Mouse (Mus musculus) liver, embryonic 12.5 days (tissue): ENCODE measurements at regions not wholly inside any gene's neighbourhood (a gene's known extent, or its start where the extent isn't known, plus 50 kb on each side); places are given as distances from the start of the nearest gene placed in this dataset.

ENCODE experiments used
- ATAC-seq: fragments of 200-750 bp; cut with Nextera tagmentation; 2 replicates; pipeline ENCODE4 v1.8.0; 2017; ENCODE audit warnings: moderate number of reproducible peaks, mild to moderate bottlenecking, moderate library complexity
- H3K27ac ChIP-seq: fragments of 300-500 bp; sonication (generic); 2 replicates; pipeline ENCODE4 v1.5.1; 2016; ENCODE audit warnings: mild to moderate bottlenecking
- H3K27me3 ChIP-seq: fragments of 300-500 bp; sonication (generic); replicated peaks from 2 replicates; pipeline ENCODE4 v1.6.1; 2016; ENCODE audit warnings: mild to moderate bottlenecking, moderate library complexity
- H3K36me3 ChIP-seq: fragments of 300-500 bp; sonication (generic); 2 replicates; pipeline ENCODE4 v1.6.1; 2016; ENCODE audit warnings: mild to moderate bottlenecking, moderate library complexity
- H3K4me1 ChIP-seq: fragments of 300-500 bp; sonication (generic); 2 replicates; pipeline ENCODE4 v1.6.1; 2016
- H3K4me2 ChIP-seq: fragments of 300-500 bp; sonication (generic); 2 replicates; pipeline ENCODE4 v1.6.1; 2016; ENCODE audit warnings: mild to moderate bottlenecking, moderate library complexity
- H3K4me3 ChIP-seq: fragments of 300-500 bp; sonication (generic); 2 replicates; pipeline ENCODE4 v1.5.1; 2016; ENCODE audit warnings: mild to moderate bottlenecking, moderate library complexity
- H3K9ac ChIP-seq: fragments of 300-500 bp; sonication (generic); 2 replicates; pipeline ENCODE4 v1.6.1; 2016; ENCODE audit warnings: mild to moderate bottlenecking, moderate library complexity
- H3K9me3 ChIP-seq: fragments of 300-500 bp; sonication (generic); replicated peaks from 2 replicates; pipeline ENCODE4 v1.6.1; 2016; ENCODE audit warnings: mild to moderate bottlenecking, moderate library complexity
- WGBS: fragments of 180-500 bp; shearing (Covaris S2); methylation state at CpG from one replicate; pipeline ENCODE4 v1.1.7; 2016; ENCODE audit not compliant: insufficient replicate concordance; 5-methylcytosine and 5-hydroxymethylcytosine counted together

- Histone ChIP-seq H3K4me1 (no peaks in the 10 kb centered on the region), H3K27ac (no peak overlapping the region), H3K9ac (no peak overlapping the region), H3K27me3 (no peaks in the 10 kb centered on the region), H3K9me3 (no peaks in the 10 kb centered on the region), H3K36me3 (no peaks in the 10 kb centered on the region), H3K4me3 (no peak overlapping the region), H3K4me2 (no peak overlapping the region)
- no peak for ATAC-seq
- 32% methylated on average over 1 of the region's 1 CpGs for WGBS
Observed at GRCm38 (mm10) chr10:96753521-96753920, 136.7 kb downstream of the Btg1 start.

GRCm38 (mm10) chr10:96755674-96756073 is 138.9 kb downstream of the Btg1 start:
- Histone ChIP-seq H3K4me3 (no peak overlapping the region), H3K4me2 (no peak overlapping the region), H3K4me1 (no peaks in the 10 kb centered on the region), H3K9me3 (no peaks in the 10 kb centered on the region), H3K9ac (no peak overlapping the region), H3K27ac (no peak overlapping the region), H3K27me3 (no peaks in the 10 kb centered on the region), H3K36me3 (no peaks in the 10 kb centered on the region)
- WGBS = 63% methylated on average over 8 of the region's 8 CpGs
- no peak for ATAC-seq

- Histone ChIP-seq H3K4me1 (no peaks in the 10 kb centered on the region), H3K27me3 (no peaks in the 10 kb centered on the region), H3K4me2 (no peak overlapping the region), H3K4me3 (no peak overlapping the region), H3K36me3 (no peaks in the 10 kb centered on the region), H3K9me3 (no peaks in the 10 kb centered on the region), H3K27ac (no peak overlapping the region), H3K9ac (no peak overlapping the region)
- 29% methylated on average over 5 of the region's 5 CpGs for WGBS
- ATAC-seq = no peak
Observed at GRCm38 (mm10) chr10:96756355-96757084, 139.7 kb downstream of the Btg1 start.

GRCm38 (mm10) chr10:96757311-96757710 is 140.5 kb downstream of the Btg1 start:
- no peak overlapping the region for H3K27ac ChIP-seq
- H3K27me3 ChIP-seq = no peaks in the 10 kb centered on the region
- H3K4me1 ChIP-seq = no peaks in the 10 kb centered on the region
- no peak overlapping the region for H3K4me3 ChIP-seq
- H3K4me2 ChIP-seq = no peak overlapping the region
- ATAC-seq = no peak
- no peak overlapping the region for H3K9ac ChIP-seq
- WGBS = 48% methylated on average over 1 of the region's 1 CpGs
- no peaks in the 10 kb centered on the region for H3K9me3 ChIP-seq
- no peaks in the 10 kb centered on the region for H3K36me3 ChIP-seq

GRCm38 (mm10) chr10:96761601-96762000 is 144.8 kb downstream of the Btg1 start:
- Histone ChIP-seq H3K4me3 (no peak overlapping the region), H3K9ac (no peak overlapping the region), H3K4me1 (no peaks in the 10 kb centered on the region), H3K27me3 (no peaks in the 10 kb centered on the region), H3K4me2 (no peak overlapping the region), H3K9me3 (no peaks in the 10 kb centered on the region), H3K27ac (no peak overlapping the region), H3K36me3 (no peaks in the 10 kb centered on the region)
- ATAC-seq = no peak
- WGBS = 82% methylated on average over 8 of the region's 8 CpGs

GRCm38 (mm10) chr10:96765626-96766025 is 148.8 kb downstream of the Btg1 start:
- H3K9ac ChIP-seq = no peak overlapping the region
- no peaks in the 10 kb centered on the region for H3K27me3 ChIP-seq
- ATAC-seq = no peak
- H3K4me1 ChIP-seq = no peaks in the 10 kb centered on the region
- no peak overlapping the region for H3K4me2 ChIP-seq
- no peaks in the 10 kb centered on the region for H3K36me3 ChIP-seq
- H3K27ac ChIP-seq = no peak overlapping the region
- H3K9me3 ChIP-seq = no peaks in the 10 kb centered on the region
- WGBS = 73% methylated on average over 5 of the region's 5 CpGs
- H3K4me3 ChIP-seq = no peak overlapping the region

GRCm38 (mm10) chr10:96778220-96778619 is 161.4 kb downstream of the Btg1 start:
- Histone ChIP-seq H3K4me1 (no peaks in the 10 kb centered on the region), H3K4me3 (no peak overlapping the region)
- ATAC-seq = no peak

GRCm38 (mm10) chr10:96783966-96784365 is 167.2 kb downstream of the Btg1 start:
- WGBS = 80% methylated on average over 5 of the region's 5 CpGs
- Histone ChIP-seq H3K27me3 (no peaks in the 10 kb centered on the region), H3K9me3 (no peaks in the 10 kb centered on the region), H3K27ac (no peak overlapping the region), H3K36me3 (no peaks in the 10 kb centered on the region), H3K9ac (no peak overlapping the region), H3K4me2 (no peak overlapping the region), H3K4me3 (no peak overlapping the region), H3K4me1 (no peaks in the 10 kb centered on the region)
- no peak for ATAC-seq

More at GRCm38 (mm10) chr10:96778220-96778619, 161.4 kb downstream of the Btg1 start:
- Histone ChIP-seq H3K4me2 (no peak overlapping the region), H3K9me3 (no peaks in the 10 kb centered on the region), H3K27ac (no peak overlapping the region), H3K9ac (no peak overlapping the region), H3K36me3 (no peaks in the 10 kb centered on the region), H3K27me3 (no peaks in the 10 kb centered on the region)
- WGBS = 74% methylated on average over 1 of the region's 1 CpGs

- Histone ChIP-seq H3K9ac (no peak overlapping the region), H3K27ac (no peak overlapping the region), H3K27me3 (no peaks in the 10 kb centered on the region), H3K4me1 (no peaks in the 10 kb centered on the region), H3K4me2 (no peak overlapping the region), H3K4me3 (no peak overlapping the region), H3K9me3 (no peaks in the 10 kb centered on the region), H3K36me3 (no peaks in the 10 kb centered on the region)
- no peak for ATAC-seq
- 21% methylated on average over 8 of the region's 8 CpGs for WGBS
Observed at GRCm38 (mm10) chr10:96786903-96787571, 170.2 kb downstream of the Btg1 start.

- H3K4me2 ChIP-seq = no peak overlapping the region
- H3K9me3 ChIP-seq = no peaks in the 10 kb centered on the region
- WGBS = 27% methylated on average over 1 of the region's 1 CpGs
- H3K4me3 ChIP-seq = no peak overlapping the region
- no peaks in the 10 kb centered on the region for H3K4me1 ChIP-seq
- no peaks in the 10 kb centered on the region for H3K36me3 ChIP-seq
- ATAC-seq = no peak
- H3K27me3 ChIP-seq = no peaks in the 10 kb centered on the region
- H3K27ac ChIP-seq = no peak overlapping the region
- no peak overlapping the region for H3K9ac ChIP-seq
Observed at GRCm38 (mm10) chr10:96787572-96787946, 170.8 kb downstream of the Btg1 start.

- no peak overlapping the region for H3K4me2 ChIP-seq
- no peak overlapping the region for H3K27ac ChIP-seq
- 42% methylated on average over 8 of the region's 8 CpGs for WGBS
- no peaks in the 10 kb centered on the region for H3K27me3 ChIP-seq
- H3K36me3 ChIP-seq = no peaks in the 10 kb centered on the region
- H3K4me3 ChIP-seq = no peak overlapping the region
- no peaks in the 10 kb centered on the region for H3K9me3 ChIP-seq
- H3K9ac ChIP-seq = no peak overlapping the region
- ATAC-seq = no peak
- H3K4me1 ChIP-seq = no peaks in the 10 kb centered on the region
Observed at GRCm38 (mm10) chr10:96788352-96789016, 171.7 kb downstream of the Btg1 start.

GRCm38 (mm10) chr10:96797116-96797515 is 180.3 kb downstream of the Btg1 start:
- WGBS = 64% methylated on average over 6 of the region's 6 CpGs
- Histone ChIP-seq H3K36me3 (no peaks in the 10 kb centered on the region), H3K4me2 (no peak overlapping the region), H3K27me3 (no peaks in the 10 kb centered on the region), H3K9me3 (no peaks in the 10 kb centered on the region), H3K4me1 (no peaks in the 10 kb centered on the region), H3K27ac (no peak overlapping the region), H3K9ac (no peak overlapping the region), H3K4me3 (no peak overlapping the region)
- no peak for ATAC-seq
